Mouse (Mus musculus) naive thymus-derived CD4-positive, alpha-beta T cell, adult 2 months (primary cell): ENCODE results near the gene Ctrc.

ENCODE experiments used
- DNase-seq: peaks from one replicate; pipeline ENCODE4 v3.0.0-alpha.2; 2011; ENCODE audit warnings: low read depth

Gene Ctrc

DNA sequence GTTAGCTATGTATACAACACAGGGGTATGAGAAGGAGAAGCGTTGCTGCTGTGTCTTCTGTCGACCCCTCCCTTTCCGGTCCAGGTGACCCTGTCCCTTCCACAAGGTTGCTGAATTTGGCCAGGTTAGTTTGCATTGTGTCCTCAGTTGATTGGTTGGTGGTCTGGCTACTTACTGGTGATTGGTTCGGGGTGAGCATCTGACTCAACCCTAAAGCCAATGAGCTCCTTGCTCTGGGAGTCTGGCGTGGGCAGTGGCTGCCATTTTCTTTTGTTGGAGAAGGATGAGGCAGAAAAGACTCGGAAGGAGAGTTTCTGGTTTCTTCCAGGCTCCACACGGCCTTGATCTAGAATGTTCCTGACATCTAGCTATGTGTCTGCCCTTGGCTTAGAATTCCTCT, 26.8 kb downstream of the Ctrc start:
- no peak for DNase-seq

DNA sequence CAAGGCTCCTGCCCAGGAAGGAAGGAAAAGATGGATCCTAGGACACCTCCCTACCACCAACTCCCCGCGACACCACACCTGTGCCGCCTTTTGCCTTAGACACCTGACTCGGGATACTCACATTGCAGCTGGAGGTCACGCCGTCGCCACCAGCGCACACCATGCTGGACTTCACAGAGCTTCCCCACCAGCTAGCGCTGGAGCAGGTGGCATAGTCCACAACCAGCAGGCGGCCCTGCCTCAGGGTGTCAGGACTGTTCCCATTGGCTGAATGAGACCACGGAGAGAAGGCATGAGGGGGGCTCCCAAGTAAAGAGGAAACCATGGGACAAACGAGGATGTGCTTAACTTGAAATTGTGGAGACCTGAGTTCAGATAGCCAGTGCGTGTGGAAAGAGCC, 27.3 kb downstream of the Ctrc start:
- DNase-seq: no peak

DNA sequence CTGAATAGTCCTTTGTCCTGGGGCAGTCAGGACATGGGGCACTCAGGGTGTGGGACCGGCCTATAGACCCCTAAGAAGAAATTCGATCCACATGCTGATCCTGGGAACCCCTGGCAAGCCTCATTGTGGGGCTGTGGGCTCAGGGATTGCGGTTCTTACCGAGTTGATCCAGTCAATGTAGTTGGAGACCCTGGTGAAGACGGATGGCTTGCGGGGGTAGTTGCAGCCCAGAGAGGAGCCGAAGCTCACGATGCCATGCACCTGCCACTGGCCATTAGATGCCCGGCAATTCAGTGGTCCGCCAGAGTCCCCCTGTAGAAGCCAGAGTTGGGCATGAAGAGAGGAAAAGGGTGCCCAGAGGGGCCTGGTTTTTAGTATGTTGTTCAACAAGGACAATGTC, 28.5 kb downstream of the Ctrc start:
- no peak for DNase-seq

DNA sequence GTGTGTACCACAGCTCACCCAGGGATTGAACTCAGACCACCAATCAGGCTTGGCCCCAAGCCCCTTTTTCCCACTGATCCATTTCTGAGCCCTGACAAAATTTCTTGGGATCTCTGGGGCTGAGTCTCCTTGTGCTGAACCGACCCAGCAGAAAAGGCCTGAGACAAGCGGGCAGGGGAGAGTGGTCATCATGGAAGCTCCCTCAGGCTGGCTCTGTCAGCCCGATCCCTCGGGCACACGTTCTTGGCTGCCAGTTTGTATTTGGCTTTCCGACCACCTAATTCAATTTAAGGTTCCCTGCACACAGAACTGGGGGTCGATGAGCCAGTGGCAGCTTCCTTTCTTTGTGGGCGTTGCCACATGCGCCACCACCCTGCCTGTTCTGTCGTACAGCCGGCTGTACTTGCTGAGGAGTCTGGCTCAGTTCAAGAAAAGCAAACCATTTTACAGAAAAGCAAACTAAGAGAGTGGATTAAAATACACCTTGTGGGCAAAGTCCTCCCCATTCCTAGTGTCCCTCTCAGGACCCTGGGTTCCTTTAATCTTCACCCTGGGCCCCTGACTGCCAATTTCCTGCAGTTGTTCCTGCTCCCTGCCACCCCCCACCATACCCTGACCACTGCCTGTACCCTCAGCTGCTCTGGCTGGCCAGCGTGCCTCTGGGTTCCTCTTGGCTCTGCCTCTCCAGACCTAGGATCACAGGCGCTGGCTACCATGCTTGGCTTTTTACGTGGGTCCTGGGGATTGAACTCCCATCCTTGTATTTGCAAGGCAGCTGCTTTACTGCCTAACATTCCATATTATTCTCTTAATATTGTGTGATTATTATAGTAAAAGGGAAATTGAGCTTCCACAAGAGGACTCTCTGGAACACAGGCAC, 29.1 kb downstream of the Ctrc start:
- no peak for DNase-seq

DNA sequence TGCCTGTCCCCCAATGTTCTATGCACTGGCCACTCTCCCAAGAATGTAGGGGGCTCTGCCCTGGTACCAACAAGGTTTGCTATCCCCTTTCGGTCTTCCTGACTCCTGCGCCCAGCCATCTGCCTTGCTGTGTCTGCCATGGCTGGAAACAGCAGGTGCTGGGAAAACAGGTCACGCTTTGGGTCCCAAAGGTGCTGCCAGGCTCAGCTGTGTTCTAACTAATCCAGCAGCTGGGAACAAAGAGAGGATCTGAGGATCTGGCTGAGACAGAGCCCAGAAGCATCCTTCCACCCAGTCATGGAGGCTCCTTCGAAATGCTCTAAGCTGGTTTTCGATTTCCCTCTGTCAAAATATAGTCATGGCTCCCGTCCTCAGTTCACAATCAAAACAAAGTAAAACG, 29.9 kb downstream of the Ctrc start:
- no peak for DNase-seq

DNA sequence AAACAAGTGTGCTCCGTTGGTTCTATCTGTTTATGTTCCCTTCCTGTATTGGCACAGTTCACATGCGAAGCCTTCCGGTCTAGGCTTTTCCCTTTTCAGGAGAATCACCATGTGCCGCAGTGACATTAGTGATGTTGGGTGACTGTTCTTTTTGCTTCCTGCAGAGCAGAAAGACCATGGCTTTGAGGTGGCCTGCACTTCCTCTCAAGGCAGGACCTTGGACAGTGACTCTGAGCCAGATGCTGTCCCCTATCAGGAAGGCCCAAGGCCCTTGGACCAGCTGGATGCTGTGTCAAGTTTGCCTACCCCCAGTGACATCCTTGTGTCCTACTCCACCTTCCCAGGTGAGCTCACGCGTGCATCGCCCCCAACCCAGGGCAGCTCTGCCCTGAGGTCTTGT, 34.8 kb downstream of the Ctrc start:
- DNase-seq: no peak

DNA sequence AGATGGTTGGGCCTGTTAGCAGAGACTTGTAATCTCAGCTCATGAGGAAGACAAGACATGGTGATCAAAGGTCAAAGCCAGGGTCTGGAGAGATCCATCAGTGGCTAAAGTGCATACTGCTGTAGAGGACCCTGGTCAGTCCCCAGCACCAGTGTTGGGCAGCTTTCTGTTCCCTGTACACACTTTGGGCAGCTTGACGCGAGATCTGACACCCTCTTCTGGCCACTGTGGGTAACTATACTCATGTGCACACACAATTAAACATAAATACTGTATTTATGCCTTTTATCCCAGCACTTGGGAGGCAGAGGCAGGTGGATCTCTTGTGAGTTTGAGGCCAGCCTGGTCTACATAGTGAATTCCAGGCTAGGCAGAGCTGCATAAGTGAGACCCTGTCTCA, 35.2 kb downstream of the Ctrc start:
- DNase-seq: no peak

DNA sequence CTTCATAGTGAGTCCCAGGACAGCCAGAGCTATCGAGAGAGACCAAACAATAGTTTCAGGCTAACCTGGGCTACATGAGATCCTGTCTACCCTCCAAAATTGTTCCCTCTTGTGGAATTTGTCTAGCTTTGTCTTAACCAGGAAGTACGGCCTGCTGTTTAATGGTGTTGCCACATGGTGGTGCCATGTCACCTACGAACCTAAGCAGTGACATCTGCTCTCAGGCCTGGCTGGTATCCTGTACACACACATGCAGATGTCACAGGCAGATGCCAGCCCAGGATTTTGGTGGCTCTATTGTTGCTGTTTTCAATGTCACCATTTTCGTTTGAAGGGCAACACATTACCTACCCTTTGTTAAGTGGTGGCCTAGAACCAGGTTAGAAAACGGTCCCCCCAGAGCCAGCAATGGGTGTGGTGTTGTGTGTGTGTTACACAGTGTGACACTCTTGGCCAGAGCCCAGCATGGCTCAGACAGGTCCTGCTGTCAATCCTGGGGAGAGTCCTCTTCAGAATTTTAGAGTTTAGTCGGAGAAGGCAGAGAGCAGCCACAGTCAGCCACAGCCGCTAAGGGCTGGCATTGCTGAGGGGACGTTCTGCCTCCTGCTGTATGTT, 36.2 kb downstream of the Ctrc start:
- DNase-seq: peak; percentile 55

DNA sequence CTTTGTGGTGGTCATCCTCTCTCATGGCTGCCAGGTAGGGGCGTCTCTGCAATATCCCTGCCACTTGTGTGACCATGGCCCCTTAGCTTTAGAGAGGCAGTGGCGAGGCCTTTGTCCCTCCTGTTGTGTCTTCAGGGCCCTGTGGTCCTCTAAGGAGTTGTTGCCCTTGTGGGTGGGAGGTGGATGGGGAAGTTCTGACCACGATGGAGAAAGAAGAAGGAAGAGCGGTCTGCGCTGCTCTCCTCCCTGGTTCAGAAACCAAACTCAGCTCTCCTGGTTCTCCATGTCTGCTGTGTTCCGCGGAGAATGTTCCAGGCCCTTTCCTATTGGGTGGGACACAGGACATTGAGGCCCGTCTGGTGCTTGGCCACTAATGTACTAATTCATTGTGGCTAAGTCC, 40.3 kb downstream of the Ctrc start:
- no peak for DNase-seq

DNA sequence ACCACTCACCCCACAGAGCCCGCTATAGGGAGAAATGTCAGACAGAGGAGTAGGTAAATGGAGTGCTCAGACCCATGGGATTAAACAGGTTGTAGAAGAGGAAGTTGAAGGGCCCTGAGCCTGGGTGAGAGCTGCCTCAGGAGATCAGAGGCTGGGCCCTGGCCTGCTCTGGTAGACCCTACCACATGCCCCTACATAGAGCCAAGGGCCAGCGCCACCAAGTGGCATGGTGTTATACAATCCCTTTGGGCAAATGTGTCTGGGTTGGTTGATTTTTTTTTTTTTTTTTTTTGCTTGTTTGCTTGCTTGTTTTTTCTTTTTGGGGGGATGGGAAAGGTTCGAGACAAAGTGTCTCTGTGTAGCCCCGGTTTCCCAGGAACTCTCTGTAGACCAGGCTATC, 42.1 kb downstream of the Ctrc start:
- no peak for DNase-seq

DNA sequence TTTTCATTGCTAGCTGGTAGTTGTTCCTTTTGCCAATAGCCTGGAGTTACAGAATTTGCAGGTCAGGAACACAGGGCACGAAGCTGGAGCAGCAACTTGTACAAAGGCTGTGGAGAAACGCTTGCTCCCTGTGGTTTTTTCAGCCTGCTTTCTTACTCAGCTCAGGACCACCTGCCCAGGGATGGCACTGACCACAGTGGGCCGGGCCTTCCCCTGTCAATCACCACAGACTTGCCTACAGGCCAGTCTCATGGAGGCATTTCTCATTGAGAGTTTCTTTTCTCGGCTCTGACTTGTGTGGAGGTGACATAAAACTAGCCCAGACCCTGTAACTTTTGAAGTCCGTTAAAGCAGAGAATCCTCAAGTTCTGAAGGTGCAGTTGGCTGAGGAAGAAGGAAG, 48.6 kb downstream of the Ctrc start:
- no peak for DNase-seq

DNA sequence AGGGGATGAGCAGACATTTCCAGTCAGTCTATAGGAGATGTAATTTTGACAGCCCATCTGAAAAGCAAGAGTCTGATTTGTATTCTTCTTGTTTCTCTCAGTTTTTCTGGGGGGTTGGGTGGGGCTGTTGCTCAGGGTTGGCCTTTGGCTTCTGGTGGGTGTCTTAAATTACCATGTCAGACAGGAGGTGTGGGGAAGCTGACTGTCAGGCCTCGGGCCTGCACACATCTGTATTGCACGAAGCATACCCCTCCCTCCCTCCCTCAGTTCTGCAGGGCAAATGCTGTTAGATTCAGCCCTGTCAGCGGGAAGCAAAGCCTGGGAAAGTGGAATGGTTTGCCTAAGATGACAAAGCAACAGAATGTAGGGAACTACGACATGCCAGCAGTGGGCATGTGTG, 49.2 kb downstream of the Ctrc start:
- DNase-seq: no peak

DNA sequence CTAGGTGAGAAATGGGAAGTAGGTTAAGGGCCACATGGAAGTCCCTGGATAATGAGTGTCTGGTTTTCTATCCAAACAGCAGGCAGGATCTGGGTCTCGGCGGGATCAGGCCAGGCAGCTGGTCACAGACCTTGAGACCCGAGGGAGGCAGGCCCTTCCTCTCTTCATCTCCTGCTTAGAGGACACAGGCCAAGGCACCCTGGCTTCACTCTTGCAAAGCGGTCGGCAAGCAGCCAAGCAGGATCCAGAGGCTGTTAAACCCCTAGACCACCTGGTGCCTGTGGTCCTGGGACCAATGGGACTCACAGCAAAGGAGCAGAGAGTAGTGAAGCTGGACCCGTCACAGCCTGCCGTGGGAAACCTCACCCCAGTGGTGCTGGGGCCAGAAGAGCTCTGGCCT, 49.8 kb downstream of the Ctrc start:
- no peak for DNase-seq

DNA sequence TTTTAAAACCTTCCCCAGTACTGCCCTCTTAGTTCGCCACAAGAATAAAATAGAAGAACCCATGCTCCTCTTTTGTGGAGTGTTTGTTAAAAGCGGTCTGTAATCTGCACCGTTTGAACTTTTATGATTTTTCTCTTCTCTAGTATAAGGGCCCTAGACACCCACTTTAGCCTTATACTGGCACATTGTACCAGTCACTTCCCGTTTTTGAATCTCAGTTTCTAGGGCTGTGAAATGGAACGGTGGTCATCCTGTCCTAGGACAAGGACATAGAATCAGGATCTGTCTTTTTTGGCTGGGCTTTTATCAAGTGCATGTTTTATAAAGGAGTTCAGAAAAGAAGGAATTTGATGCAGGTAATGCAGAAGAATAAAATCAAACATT, 52.0 kb downstream of the Ctrc start:
- no peak for DNase-seq

DNA sequence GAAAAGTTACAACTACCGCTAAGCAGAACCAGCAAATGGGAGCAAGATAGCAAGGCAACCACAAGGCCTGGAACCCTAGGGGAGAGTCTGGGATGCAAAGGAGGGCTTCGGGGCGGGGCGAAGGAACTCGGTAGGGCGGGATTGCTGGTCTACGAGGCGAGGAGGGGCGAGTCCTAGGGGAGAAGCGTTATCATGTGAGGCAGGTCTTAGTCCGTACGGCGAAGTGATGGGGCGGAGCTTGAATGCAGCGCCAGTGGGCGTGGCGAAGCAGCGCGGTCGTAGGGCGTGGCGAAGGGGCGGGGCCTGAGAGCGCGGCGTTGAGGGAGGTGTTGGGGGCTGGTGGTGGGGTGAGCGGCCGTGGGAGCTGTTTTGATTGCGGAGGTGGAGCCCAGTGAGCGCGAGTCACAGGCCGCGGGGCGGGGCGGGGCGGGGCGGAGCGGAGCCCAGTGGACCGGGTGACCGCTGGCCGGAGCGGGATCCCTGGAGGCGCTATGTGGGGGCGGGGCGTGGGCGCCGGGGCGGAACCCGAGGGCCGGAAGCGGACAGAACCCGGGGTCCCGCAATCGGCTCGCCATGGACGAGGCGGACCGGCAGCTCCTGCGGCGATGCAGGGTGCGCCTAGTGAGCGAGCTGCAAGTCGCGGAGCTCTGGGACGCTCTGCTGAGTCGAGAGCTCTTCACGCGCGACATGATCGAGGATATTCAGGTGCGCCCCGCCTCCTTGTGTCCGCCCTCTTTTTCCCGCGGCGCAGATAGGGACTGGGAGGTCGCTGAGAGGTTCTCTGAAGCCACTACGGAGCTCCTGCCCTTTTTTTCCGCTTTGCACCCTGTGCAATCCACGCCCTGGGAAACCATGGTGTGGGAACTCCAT, 52.6 kb downstream of the Ctrc start, which contains the start of gene Casp9:
Gene Casp9 (plus strand): TSS at position 331 of the 870 bp plus-strand sequence.
- DNase-seq: peak; percentile 98

DNA sequence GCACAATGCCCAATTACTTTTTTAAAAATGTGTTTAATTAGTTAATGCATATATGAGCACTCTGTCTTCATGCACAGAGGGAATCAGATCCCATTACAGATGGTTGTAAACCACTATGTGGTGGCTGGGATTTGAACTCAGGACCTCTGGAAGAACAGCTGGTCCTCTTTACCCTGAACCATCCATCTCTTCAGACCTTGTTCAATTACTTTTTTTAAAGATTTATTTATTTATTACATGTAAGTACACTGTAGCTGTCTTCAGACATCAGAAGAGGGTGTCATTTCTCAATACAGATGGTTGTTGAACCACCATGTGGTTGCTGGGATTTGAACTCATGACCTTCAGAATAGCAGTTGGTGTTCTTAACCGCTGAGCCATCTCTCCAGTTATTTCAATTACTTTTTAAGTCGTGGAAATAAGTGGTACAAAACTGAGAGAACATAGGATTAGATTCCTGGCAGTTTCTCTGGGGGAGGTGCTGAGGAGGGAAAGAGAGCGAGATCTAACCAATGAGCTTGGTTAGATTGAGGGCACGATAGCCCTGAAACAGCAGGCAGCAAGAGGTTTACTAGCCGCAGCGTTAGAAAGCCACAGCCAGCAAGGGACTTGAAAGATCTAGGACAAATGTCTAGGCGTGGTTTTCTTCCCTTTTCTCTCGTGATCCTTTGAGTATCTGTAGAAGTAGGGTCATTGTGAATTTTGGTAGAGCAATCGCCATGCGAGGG, 53.4 kb downstream of the Ctrc start:
- no peak for DNase-seq

DNA sequence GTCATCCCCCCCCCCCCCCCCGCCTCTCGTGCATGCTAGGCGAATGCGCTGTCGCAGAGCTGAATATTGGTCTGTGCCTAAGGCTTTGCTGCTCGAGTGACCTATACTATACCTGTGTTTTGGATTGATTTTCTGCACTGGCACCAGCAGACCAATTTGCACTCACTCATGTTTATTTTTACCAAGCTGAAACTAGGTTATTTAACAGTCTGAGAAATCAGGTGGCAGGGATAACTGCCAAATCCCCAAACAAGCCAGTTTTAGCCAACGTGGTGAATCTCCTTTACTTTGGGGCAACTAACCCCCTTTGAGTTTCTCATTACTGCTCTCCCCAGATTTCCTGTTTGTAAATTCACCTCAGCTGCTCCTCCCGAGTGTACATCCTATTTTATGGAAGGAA, 54.2 kb downstream of the Ctrc start:
- DNase-seq: peak; percentile 18

DNA sequence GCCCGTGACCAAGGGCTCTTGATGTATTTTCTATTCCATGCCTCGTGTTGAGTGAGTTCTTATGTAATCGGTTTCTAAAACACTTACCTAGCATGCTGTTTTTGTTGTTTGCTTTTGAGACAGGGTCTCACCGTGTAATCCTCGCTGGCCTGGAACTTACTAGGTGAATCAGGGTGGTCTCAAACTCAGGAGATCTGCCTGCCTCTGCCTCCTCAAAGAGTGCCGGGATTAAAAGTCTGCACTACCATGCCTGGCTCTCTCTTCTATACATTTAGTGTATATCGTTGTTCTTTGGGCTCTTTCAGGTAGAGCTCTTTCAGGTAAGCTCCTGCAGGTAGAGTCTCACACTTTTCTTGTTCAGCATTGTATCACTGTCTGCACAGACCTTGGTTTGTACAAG, 54.7 kb downstream of the Ctrc start:
- peak; percentile 23 for DNase-seq

DNA sequence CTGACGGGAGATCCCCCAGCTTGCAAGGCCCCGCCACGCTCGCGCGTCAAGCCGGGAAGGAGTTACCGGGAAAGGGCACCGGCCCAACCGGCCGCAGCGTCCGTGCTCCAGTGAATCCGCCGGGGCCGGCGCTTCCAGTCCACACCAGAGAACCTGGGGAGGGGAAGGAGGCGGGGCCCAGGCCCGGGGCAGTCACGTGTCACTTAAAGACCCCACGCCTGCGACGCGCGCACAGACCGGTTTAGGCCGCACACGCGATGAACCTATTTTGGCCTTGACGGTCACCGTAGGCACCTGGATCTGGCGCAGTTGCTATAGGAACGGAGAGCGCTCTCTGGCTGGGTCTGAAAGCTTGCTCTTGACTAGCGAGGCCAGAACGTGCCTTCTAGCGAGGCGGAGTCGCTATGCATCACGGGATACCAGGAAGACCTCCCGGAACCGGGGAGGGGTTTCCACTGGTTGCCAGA, 55.6 kb downstream of the Ctrc start, which contains the start of gene Dnajc16:
Gene Dnajc16 (minus strand): TSS at position 408 of the 467 bp plus-strand sequence.
- peak; percentile 98 for DNase-seq

DNA sequence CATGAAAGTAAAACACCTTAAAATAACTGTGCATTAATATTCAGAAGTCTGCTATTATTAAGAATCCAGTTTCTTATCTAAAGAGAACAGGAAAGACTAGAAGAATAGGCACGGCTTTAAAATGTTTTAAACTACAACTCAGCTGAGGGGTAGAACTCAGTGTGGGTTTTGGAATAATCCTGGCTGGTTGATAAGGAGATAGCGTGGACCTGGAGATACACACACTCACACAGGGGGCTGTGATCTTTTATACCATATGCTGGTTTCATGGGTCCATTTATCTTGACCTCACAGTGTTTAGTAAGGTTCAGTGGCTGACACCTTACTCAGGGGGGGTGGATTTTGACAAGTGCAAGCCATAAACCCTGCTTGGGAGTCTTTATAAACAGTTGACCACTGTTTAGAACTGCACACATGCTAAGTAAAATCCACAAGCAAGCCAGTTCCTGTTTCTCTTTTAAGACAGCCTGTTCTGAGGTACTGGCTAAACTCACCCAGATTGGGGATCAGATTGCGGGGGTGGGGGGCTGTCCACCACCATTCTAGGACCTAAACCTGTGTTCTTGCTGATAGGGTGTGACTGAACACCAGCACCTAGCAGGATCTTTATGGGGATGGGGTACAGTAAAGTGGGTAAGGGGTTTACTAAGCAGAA, 56.5 kb downstream of the Ctrc start:
- DNase-seq: no peak

DNA sequence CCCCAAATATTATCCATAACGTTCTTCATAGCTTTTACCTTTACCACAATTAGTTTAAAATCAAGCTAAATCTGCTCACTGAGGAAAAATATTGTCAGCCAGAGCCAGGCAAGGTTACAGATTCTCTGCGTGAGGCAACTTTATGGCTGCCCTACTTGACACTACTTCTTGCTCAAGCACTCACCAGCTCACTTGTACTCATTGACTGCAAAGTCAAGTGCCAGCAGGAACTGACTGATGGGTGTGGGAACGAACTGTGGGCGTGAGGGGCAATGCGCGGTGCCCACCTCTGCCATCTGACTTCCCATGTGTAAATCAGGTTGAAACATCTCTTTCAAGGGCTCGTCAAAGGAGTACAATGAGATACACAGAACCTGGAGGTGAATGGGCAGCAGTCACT, 58.7 kb downstream of the Ctrc start:
- no peak for DNase-seq
